Mouse (Mus musculus): ENCODE measurements around the gene Shisa8. TPM values are rescaled to one million over a fixed set of nuclear protein-coding genes. Genes with fewer than 3 reads are reported as not detected.

Shisa8 gene
- polyA plus RNA-seq, 1 experiment: 0.89 TPM

DNA sequence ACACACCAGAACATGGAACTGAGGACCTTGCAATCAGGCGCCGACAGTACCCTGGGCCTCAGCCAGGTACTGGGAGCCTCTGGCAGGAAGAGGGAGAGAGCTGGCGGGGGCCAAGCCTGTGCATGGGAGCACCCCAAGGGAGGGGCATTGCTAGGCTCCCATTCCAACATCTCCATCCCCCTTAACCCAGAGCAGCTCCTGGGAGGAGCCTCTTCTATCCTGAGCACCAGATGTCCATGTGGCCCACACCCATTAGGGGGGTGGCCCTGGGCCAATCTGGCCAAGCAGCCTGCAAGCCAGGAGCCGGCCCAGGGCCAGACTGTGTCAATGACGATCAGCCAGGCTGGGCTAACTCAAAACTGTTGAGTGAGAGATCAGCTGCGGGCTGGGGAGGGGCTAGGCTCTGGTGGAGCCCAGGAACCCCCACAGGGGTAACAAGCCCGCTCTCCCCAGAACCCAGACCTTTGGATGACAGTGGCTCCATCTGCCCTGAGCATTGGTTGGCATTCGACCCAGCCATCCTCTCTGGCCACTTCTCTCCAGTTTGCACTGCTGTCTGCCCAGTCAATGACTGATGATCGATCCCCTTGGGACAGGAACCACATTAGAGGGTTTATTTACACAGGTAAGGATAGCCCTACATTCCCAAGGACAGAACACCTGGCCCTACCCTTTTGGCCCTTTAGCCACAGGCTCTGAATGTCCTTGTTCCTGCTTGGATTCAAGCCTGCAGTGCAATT, 6.1 kb downstream of the Shisa8 start:
- H3K27me3 ChIP-seq (replicated peaks): peaks cover 23% of the 10 kb centered on the region
- no peak overlapping the region for H3K4me3 ChIP-seq (replicated peaks)
- TF ChIP-seq GATA1 (IDR thresholded peaks at IDR 0.05; ENCODE audit: borderline replicate concordance, low read length) (no peak), FLI1 (IDR thresholded peaks at IDR 0.05; ENCODE audit: low read length) (no peak)
- H3K9me3 ChIP-seq: no peaks in the 10 kb centered on the region
- peaks cover 78% of the 10 kb centered on the region for H3K36me3 ChIP-seq (replicated peaks; ENCODE audit: low read length)
- peaks cover 15% of the 10 kb centered on the region for H3K4me1 ChIP-seq

DNA sequence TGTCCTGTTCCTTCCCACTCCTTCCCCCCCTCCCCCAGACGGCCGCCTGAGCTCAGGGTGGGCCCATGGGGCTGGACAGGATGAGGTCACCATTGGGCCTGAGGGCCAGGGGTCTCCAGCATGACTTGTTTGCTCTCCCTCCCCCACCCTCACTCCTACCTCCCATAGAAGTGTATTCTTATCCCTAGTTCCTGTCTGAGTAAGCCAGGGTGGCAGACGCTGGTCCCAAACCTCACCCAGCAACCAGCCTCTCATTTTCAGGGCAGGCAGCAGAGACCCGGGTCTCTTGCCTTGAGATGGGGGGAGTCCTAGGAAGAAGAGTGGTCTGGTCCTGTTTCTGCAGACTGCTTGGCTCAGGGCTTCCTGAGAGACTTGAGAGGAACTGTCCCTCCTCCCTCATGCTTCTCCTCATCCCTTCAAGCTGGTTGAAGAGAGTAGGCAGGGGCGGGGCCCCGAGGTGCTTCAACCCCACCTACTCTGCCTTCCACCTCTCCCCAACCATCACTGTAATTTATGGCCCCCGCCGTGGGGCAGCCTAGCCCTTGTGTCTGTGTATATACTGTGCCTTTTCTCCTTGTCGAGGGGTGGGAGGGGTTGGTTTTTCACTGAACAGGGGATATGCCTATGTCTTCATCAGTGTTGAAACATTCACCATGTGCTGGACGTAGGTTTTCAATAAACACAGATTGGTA, 7.8 kb downstream of the Shisa8 start:
- Histone ChIP-seq H3K4me1 (peaks cover 5% of the 10 kb centered on the region; the same call in 1 of the 2 replicates), H3K9me3 (no peaks in the 10 kb centered on the region), H3K4me3 (replicated peaks) (no peak overlapping the region), H3K27me3 (replicated peaks) (peaks cover 6% of the 10 kb centered on the region), H3K36me3 (replicated peaks; ENCODE audit: low read length) (peaks cover 93% of the 10 kb centered on the region)
- TF ChIP-seq GATA1 (IDR thresholded peaks at IDR 0.05; ENCODE audit: borderline replicate concordance, low read length): no peak
- TF ChIP-seq FLI1 (IDR thresholded peaks at IDR 0.05; ENCODE audit: low read length): no peak

DNA sequence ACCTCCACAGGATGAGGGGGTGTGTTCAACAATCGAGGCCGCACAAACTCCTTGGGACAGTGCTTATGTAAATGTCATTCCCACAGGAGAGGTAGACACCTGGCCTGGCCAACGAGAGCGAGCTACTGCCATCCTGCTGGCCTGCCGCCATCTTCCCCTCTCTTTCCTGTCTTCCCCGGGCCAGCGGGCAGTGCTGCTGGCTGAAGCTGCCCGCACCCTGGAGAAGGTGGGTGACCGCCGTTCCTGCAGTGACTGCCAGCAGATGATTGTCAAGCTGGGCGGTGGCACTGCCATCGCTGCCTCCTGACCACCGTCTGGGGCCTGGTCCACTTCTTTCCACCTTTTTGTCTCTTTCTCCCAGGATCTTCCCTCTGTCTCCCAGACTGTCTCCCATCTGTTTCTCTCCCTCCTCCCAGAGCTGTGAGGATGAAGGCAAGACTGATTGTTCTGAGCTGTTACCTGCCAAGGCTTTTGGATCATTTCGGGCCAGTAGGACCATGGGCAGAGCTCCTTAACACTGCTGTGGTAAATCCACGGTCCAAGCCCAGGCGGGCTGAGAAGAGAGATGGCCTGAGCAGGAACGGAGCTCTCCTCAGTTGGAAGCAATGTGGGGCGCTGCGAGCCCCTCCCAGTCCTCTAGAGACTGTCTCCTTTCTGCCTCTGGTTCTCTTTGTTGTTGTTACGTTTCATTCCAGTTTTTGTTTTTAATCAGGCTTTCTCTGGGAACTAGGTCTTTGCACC, 8.8 kb downstream of the Shisa8 start:
- H3K9me3 ChIP-seq: no peaks in the 10 kb centered on the region
- H3K27me3 ChIP-seq (replicated peaks): no peaks in the 10 kb centered on the region
- peaks cover 97% of the 10 kb centered on the region for H3K36me3 ChIP-seq (replicated peaks; ENCODE audit: low read length)
- peaks cover 12% of the 10 kb centered on the region for H3K4me1 ChIP-seq
- TF ChIP-seq FLI1 (IDR thresholded peaks at IDR 0.05; ENCODE audit: low read length) (no peak), GATA1 (IDR thresholded peaks at IDR 0.05; ENCODE audit: borderline replicate concordance, low read length) (no peak)
- H3K4me3 ChIP-seq (replicated peaks): no peak overlapping the region

DNA sequence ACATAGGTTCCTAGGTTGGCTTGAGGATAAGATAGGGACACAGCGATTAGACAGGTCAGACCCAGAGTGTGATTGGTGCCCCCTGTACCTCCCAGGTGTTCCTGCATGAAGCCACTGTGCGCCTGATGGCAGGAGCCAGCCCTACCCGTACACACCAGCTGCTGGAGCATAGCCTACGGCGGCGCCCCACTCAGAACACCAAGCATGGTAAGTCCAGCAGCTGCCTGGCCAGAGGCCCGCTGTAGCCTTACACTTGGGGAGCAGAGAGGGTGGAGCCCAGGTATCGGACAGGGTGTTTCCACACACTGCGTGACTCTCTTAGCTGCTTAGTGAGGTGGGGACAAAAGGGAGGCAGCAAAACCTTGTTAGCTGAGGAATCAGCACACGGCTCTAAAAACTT, 9.5 kb downstream of the Shisa8 start:
- peaks cover 100% of the 10 kb centered on the region for H3K36me3 ChIP-seq (replicated peaks; ENCODE audit: low read length)
- no peak overlapping the region for H3K4me3 ChIP-seq (replicated peaks)
- H3K4me1 ChIP-seq: peaks cover 19% of the 10 kb centered on the region
- H3K27me3 ChIP-seq (replicated peaks): no peaks in the 10 kb centered on the region
- H3K9me3 ChIP-seq: no peaks in the 10 kb centered on the region
- TF ChIP-seq GATA1 (IDR thresholded peaks at IDR 0.05; ENCODE audit: borderline replicate concordance, low read length) (no peak), FLI1 (IDR thresholded peaks at IDR 0.05; ENCODE audit: low read length) (no peak)

DNA sequence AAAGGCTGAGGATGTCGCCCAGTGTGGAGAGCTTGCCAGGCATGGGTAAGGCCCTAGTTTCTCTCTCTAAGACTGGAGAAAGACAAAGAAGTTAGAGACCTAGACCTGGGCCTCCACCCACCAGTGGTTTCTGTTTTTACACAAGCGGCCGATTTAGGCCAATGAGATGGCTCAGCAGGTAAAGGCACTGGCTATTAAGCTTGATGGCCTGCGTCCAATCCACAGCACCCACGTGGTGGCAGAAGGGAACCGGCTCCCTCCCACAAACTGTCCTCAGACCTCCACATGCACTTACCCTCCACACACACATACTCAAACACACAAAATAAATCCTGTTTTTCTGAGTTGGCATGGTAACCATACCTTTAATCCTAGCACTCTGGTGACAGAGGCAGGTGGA, 10.5 kb downstream of the Shisa8 start:
- TF ChIP-seq GATA1 (IDR thresholded peaks at IDR 0.05; ENCODE audit: borderline replicate concordance, low read length) (no peak), FLI1 (IDR thresholded peaks at IDR 0.05; ENCODE audit: low read length) (no peak)
- Histone ChIP-seq H3K36me3 (replicated peaks; ENCODE audit: low read length) (peaks cover 100% of the 10 kb centered on the region), H3K4me1 (peaks cover 29% of the 10 kb centered on the region), H3K4me3 (replicated peaks) (no peak overlapping the region), H3K9me3 (no peaks in the 10 kb centered on the region), H3K27me3 (replicated peaks) (no peaks in the 10 kb centered on the region)

DNA sequence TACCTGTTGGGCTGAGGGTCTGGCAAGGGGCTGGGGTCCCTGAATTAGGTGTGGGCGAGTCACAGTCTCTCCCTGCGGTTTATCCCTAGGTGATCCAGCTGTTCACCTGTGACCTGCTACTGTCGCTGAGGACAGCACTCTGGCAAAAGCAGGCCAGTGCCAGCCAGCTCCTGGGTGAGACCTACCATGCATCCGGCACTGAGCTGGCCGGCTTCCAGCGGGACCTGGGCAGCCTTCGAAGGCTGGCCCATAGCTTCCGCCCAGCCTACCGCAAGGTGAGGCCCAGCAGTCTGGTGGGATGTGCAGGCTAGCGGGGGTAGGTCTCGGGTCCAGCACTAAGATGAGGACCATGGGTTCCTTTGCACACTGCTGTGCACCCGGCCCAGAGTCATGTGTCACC, 13.1 kb downstream of the Shisa8 start:
- Histone ChIP-seq H3K4me1 (peaks cover 53% of the 10 kb centered on the region), H3K27me3 (replicated peaks) (no peaks in the 10 kb centered on the region), H3K4me3 (replicated peaks) (no peak overlapping the region), H3K36me3 (replicated peaks; ENCODE audit: low read length) (peaks cover 100% of the 10 kb centered on the region), H3K9me3 (no peaks in the 10 kb centered on the region)
- no peak for TF ChIP-seq FLI1 (IDR thresholded peaks at IDR 0.05; ENCODE audit: low read length)
- no peak for TF ChIP-seq GATA1 (IDR thresholded peaks at IDR 0.05; ENCODE audit: borderline replicate concordance, low read length)

DNA sequence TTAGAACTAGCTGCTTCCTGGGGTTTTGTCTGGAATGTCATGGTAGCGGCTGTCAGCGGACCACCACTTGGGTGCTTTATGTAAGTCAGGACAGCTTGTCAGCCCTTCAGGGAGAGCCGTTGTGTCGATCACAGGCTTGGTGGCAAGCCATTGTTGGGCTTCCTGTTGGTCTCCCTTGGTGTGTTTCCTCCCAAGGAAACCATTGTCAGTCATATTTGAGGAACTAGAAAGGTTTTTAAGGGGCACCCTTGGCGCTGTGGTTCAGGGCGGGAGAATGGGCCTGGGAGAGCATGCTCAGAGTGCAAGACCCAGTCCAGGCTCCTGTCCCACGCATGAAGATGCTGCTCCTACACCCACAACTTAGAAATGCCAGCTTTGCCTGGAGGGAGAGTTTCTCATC, 14.3 kb downstream of the Shisa8 start:
- Histone ChIP-seq H3K27me3 (replicated peaks) (no peaks in the 10 kb centered on the region), H3K4me3 (replicated peaks) (no peak overlapping the region), H3K36me3 (replicated peaks; ENCODE audit: low read length) (peaks cover 100% of the 10 kb centered on the region), H3K9me3 (no peaks in the 10 kb centered on the region), H3K4me1 (peaks cover 58% of the 10 kb centered on the region)
- TF ChIP-seq GATA1 (IDR thresholded peaks at IDR 0.05; ENCODE audit: borderline replicate concordance, low read length): no peak

DNA sequence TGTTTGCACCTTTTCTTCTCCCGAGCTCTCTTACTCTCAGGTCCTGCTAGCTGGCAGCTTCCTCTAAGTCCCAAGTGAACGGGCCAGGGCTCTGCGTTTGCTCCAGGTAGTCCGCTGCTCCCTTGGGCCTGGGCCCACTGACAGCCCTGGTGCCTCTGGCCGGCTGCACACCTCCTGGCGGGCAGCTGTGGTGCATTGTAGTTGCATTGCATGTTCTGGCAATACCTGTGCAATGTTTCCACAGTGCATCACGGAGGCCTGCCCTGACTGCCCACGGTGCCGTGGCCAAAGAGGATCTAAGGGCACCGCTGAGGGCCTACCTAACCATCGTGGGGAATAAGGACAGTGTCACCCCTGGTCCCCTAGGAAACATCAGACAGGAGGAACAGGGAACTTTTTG, 14.7 kb downstream of the Shisa8 start:
- peaks cover 62% of the 10 kb centered on the region for H3K4me1 ChIP-seq
- H3K4me3 ChIP-seq (replicated peaks): peak overlapping the region; percentile 60
- H3K27me3 ChIP-seq (replicated peaks): no peaks in the 10 kb centered on the region
- H3K9me3 ChIP-seq: no peaks in the 10 kb centered on the region
- no peak for TF ChIP-seq GATA1 (IDR thresholded peaks at IDR 0.05; ENCODE audit: borderline replicate concordance, low read length)
- no peak for TF ChIP-seq FLI1 (IDR thresholded peaks at IDR 0.05; ENCODE audit: low read length)
- peaks cover 100% of the 10 kb centered on the region for H3K36me3 ChIP-seq (replicated peaks; ENCODE audit: low read length)

DNA sequence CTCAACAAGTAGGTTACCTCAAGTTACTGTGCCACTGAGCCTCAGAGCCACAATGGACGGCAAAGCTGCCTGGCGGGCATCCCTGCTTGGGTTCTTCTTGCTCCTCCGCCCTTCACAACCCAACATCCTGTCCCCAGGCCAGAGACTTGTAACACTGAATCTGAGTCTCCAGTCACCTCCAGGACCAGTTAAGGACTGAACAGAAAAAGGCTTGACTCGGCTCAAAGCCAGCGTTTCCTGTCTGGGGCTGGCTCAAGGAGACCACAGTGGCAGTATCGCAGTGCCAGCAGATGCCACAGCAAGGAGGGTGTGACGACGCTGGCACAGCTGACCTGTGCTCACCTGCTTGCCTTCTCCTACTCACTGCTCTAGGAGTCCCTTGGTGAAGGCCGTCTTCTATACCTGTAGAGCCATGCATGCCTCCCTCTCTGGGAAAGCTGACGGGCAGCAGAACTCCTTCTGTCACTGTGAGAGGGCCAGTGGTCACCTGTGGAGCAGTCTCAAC, 15.3 kb downstream of the Shisa8 start:
- Histone ChIP-seq H3K9me3 (no peaks in the 10 kb centered on the region), H3K36me3 (replicated peaks; ENCODE audit: low read length) (peaks cover 100% of the 10 kb centered on the region), H3K27me3 (replicated peaks) (no peaks in the 10 kb centered on the region), H3K4me3 (replicated peaks) (peak overlapping the region; percentile 59), H3K4me1 (peaks cover 67% of the 10 kb centered on the region)
- TF ChIP-seq FLI1 (IDR thresholded peaks at IDR 0.05; ENCODE audit: low read length) (no peak), GATA1 (IDR thresholded peaks at IDR 0.05; ENCODE audit: borderline replicate concordance, low read length) (no peak)

Data from megakaryocyte, embryonic 14.5 days (primary cell).